Mouse (Mus musculus) liver, embryonic 15.5 days (tissue): Measurements from ENCODE around the gene Zfp985. TPM values are rescaled to one million over a fixed set of nuclear protein-coding genes. Genes with fewer than 3 reads are reported as not detected.
"Not testable (repeated sequence)": the region's sequence is repeated elsewhere in the genome, so short reads cannot be mapped to it uniquely, and the experiment has no call there.

Experiments used
- ATAC-seq: fragments of 200-750 bp; cut with Nextera tagmentation; 2 replicates; pipeline ENCODE4 v1.8.0; 2017; ENCODE audit warnings: moderate number of reproducible peaks, mild to moderate bottlenecking, moderate library complexity; ENCODE audit not compliant: insufficient read depth
- H3K27ac ChIP-seq: fragments of 300-500 bp; sonication (generic); replicated peaks from 2 replicates; pipeline ENCODE4 v1.5.1; 2015; ENCODE audit warnings: mild to moderate bottlenecking, inconsistent platforms
- H3K27me3 ChIP-seq: fragments of 300-500 bp; sonication (generic); 2 replicates; pipeline ENCODE4 v1.6.1; 2015; ENCODE audit warnings: mild to moderate bottlenecking, inconsistent platforms
- H3K36me3 ChIP-seq: fragments of 300-500 bp; sonication (generic); replicated peaks from 2 replicates; pipeline ENCODE4 v1.6.1; 2015; ENCODE audit warnings: moderate library complexity, mild to moderate bottlenecking, inconsistent platforms
- H3K4me1 ChIP-seq: fragments of 300-500 bp; sonication (generic); replicated peaks from 2 replicates; pipeline ENCODE4 v1.6.1; 2015; ENCODE audit warnings: inconsistent platforms
- H3K4me2 ChIP-seq: fragments of 300-500 bp; sonication (generic); 2 replicates; pipeline ENCODE4 v1.6.1; 2015; ENCODE audit warnings: moderate library complexity, mild to moderate bottlenecking, inconsistent platforms
- H3K4me3 ChIP-seq: fragments of 300-500 bp; sonication (generic); replicated peaks from 2 replicates; pipeline ENCODE4 v1.5.1; 2015; ENCODE audit warnings: mild to moderate bottlenecking, inconsistent platforms
- H3K9ac ChIP-seq: fragments of 300-500 bp; sonication (generic); 2 replicates; pipeline ENCODE4 v1.6.1; 2015; ENCODE audit warnings: moderate library complexity, mild to moderate bottlenecking, inconsistent platforms
- H3K9me3 ChIP-seq: fragments of 300-500 bp; sonication (generic); replicated peaks from 2 replicates; pipeline ENCODE4 v1.6.1; 2016; ENCODE audit warnings: inconsistent platforms
- WGBS: fragments of 180-500 bp; shearing (Covaris S2); methylation state at CpG from one replicate; pipeline ENCODE4 v1.1.7; 2015; ENCODE audit warnings: mixed read lengths; ENCODE audit not compliant: insufficient replicate concordance; 5-methylcytosine and 5-hydroxymethylcytosine counted together
- polyA plus RNA-seq: library from polyadenylated mRNA; unstranded; fragments of >200 nt; fragmentation: Nextera tagmentation; extraction: Ambion mirVana; gene quantifications from 2 replicates; pipeline ENCODE4 v1.2.1, GENCODE M21; 2015

The Zfp985 gene
- polyA plus RNA-seq, result 0.06 and 0.07 TPM in 2 replicates

DNA sequence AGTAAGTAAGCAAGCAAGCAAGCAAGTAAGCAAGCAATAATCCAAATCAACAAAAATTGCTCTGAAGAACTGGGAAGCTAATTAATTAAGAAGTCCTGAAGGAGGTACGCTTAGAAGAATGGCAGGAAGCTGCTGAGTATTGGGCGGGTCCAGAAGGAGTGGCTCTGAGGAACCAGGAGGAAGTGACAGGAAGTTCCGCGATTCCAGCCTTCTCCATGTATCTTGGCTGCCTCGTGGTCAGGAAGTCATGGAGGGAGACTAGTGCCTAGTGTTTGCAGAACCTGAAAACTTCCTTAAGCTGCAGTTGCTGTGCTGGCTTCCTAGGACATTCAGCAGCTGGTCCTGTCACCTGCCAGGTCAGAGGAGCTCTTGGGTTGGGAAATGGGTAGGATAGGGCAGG is at the start of gene Zfp985:
TSS of gene Zfp985 (plus strand) at position 207 of the 400 bp plus-strand sequence.
- not testable (repeated sequence) for H3K4me3 ChIP-seq, H3K4me2 ChIP-seq, H3K27me3 ChIP-seq, H3K27ac ChIP-seq, H3K9me3 ChIP-seq, H3K4me1 ChIP-seq, ATAC-seq, H3K9ac ChIP-seq, H3K36me3 ChIP-seq
- 45% methylated on average over 5 of the region's 5 CpGs for WGBS

DNA sequence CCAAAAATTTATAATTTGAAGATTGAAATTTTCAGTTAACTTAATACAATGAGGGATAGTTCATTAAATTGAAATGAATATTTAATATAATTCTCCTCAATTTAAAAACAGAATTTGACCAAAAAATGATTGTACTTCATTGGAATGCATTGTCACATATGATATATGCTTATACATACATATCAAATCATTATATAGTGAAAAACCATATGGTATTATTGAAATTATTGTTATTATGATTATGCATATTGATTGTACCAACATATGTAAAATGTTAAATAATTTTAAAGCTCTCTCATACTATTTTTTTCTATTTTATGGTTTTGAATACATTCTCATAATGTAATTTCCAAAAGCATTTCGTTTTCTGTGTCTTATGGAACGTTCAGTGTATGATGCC is 43.9 kb upstream of the Zfp985 start:
- Histone ChIP-seq H3K27me3 (no peaks in the 10 kb centered on the region), H3K9me3 (peaks cover 6% of the 10 kb centered on the region; the same call in 1 of the 2 replicates), H3K4me2 (no peak overlapping the region), H3K36me3 (0 out of 2 replicates have a peak, but pooled peaks cover 3% of the 10 kb centered on the region), H3K27ac (no peak overlapping the region), H3K9ac (no peak overlapping the region), H3K4me1 (no peaks in the 10 kb centered on the region), H3K4me3 (no peak overlapping the region)
- WGBS, result 53% methylated on average over 2 of the region's 2 CpGs
- no peak for ATAC-seq

DNA sequence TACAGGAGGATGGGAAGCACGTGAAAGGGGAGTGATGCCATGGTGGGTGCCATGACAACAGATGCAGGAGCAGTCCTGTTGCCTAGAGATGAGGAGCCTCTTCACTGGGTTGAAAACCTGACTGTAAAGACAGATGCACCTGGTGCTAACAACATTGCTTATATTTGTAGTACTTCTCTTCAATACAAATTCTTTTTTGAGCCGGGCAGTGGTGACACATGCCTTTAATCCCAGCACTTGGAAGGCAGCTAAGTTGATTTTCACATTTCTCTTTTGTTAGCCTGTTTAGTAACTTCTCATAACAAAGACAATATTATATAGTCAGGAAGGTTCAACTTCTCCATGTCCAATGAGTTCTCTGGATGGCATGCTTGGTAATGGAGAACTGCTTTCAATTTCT is 34.1 kb upstream of the Zfp985 start:
- no peak for ATAC-seq
- 45% methylated on average over 2 of the region's 2 CpGs for WGBS
- no peak overlapping the region for H3K27ac ChIP-seq
- H3K4me2 ChIP-seq, result no peak overlapping the region
- H3K27me3 ChIP-seq, result no peaks in the 10 kb centered on the region
- H3K4me1 ChIP-seq, result no peaks in the 10 kb centered on the region
- H3K9ac ChIP-seq, result no peak overlapping the region
- H3K9me3 ChIP-seq, result peaks cover 31% of the 10 kb centered on the region
- H3K4me3 ChIP-seq, result no peak overlapping the region
- H3K36me3 ChIP-seq, result no peaks in the 10 kb centered on the region

DNA sequence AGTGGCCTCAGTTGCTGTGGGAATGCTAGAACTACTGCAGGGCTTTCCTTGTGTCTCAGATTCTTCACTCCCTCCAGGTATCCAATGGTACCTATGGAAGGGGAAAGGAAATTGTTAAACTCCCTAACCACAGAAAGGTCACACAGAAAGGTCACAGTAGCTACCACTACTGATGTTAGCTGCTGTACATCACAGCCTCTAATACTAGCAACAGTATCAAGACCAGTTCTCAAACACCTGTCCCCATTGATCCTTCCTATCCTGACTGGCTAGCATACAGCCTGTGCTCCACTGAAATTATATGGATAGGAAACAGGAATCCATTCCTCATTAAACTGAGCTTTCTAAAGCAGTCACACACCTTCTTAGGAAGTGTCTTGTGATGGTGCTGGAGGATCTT is 33.0 kb upstream of the Zfp985 start:
- Histone ChIP-seq H3K9ac (no peak overlapping the region), H3K36me3 (no peaks in the 10 kb centered on the region), H3K4me3 (no peak overlapping the region), H3K4me2 (no peak overlapping the region), H3K9me3 (peaks cover 33% of the 10 kb centered on the region), H3K27me3 (no peaks in the 10 kb centered on the region), H3K27ac (no peak overlapping the region), H3K4me1 (no peaks in the 10 kb centered on the region)
- ATAC-seq, result no peak

DNA sequence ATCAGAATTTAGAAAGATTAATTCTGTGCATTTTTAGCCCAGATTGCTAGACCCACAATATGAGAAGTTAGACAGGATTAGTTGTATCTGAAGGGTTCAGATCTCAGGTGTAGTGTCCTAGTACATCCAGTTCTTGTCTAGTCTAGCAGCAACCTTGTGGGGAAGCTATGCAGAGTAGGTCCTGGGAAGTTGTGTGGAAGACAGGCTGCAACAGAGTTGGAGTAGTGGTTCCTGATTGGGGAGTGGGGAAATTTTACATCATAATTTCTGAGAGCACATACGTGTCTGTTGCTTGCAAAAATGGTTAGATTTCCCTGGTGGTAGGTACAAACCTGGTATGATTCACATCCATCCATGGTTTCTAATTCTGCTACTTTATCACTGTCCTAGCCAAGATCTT is 28.0 kb upstream of the Zfp985 start:
- ATAC-seq, result no peak
- no peak overlapping the region for H3K27ac ChIP-seq
- no peaks in the 10 kb centered on the region for H3K4me1 ChIP-seq
- no peaks in the 10 kb centered on the region for H3K27me3 ChIP-seq
- 52% methylated on average over 1 of the region's 1 CpGs for WGBS
- no peak overlapping the region for H3K9ac ChIP-seq
- H3K4me2 ChIP-seq, result no peak overlapping the region
- H3K9me3 ChIP-seq, result peaks cover 28% of the 10 kb centered on the region
- H3K36me3 ChIP-seq, result no peaks in the 10 kb centered on the region
- H3K4me3 ChIP-seq, result no peak overlapping the region

DNA sequence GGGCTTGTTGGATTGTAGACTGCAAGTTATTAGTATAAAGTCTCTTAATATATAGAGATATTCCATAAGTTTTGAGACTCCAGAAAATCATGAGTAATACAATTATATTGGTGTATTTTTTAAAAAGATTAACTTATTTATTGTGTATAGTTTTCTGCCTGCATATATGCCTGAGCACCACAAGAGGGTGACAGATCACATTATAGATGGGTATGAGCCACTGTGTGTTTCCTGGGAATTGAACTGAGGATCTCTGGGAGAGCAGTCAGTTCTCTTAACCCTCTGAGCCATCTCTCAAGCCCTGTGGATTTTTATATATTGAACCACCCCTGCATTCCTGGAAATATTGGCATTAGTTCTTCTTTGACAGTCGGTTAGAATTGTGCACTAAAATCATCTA is 22.7 kb upstream of the Zfp985 start:
- Histone ChIP-seq H3K4me1 (no peaks in the 10 kb centered on the region), H3K4me3 (no peak overlapping the region), H3K36me3 (no peaks in the 10 kb centered on the region), H3K27ac (no peak overlapping the region), H3K27me3 (no peaks in the 10 kb centered on the region), H3K9me3 (peaks cover 9% of the 10 kb centered on the region), H3K9ac (no peak overlapping the region), H3K4me2 (no peak overlapping the region)
- WGBS, result 61% methylated on average over 1 of the region's 1 CpGs
- ATAC-seq, result no peak

DNA sequence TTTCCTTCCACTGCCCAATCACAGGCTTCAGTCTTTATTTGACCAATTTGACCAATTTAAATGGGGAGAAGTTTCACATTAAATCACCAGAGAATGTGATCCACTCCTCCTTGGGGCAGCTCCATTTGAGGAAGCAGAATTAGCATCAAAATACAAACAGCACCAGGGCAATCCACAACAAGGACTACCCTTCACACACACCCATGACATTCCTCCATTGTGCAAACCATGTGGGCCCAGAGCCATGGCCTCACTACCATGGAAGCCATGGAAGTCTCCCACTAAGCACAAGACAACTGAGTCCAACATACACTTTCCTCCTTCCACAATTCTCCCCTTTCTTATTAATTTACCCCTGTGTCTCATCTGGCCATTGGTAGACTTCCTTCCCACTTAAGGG is 17.2 kb upstream of the Zfp985 start:
- H3K4me1 ChIP-seq, H3K27ac ChIP-seq, H3K27me3 ChIP-seq, H3K9ac ChIP-seq, H3K4me2 ChIP-seq, ATAC-seq, H3K4me3 ChIP-seq, H3K36me3 ChIP-seq: not testable (repeated sequence)
- peaks cover 16% of the 10 kb centered on the region for H3K9me3 ChIP-seq

DNA sequence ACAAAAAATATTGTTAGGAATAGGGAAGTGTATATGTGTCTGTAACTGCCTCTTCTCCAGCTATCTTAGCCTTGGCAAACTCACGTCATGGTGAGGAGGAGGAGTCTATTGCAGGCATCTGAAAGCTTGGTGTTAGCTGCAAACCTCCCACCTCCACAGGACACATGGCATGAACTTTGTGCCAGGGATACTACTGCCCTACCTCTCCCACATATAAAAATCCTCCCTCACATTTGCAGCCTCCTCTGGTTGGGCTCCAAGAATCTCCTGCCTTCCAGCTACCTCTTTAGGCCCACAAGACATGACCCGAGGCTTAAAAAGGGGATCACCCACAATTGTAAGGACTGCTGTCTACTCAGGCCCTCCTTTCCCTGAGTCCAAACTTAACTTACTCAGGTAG is 15.4 kb upstream of the Zfp985 start:
- no peak overlapping the region for H3K27ac ChIP-seq
- ATAC-seq, result no peak

DNA sequence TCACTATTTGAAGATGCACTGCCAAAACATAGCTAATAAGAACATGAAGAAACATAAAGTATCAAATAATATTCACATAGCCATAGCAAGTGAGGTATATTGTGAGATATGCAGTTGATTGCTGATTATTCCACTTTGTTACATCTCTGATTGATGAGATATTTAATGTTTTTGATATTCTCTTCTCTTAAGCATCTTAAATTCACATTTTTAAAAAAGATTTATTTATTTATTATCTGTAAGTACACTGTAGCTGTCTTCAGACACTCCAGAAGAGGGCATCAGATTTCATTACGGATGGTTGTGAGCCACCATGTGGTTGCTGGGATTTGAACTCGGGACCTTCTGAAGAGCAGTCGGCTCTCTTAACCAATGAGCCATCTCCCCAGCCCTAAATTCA is 13.2 kb upstream of the Zfp985 start, which contains the start of gene Gm16503:
TSS of gene Gm16503 (plus strand) at position 301 of the 400 bp plus-strand sequence.
- H3K4me3 ChIP-seq, H3K27me3 ChIP-seq, H3K9ac ChIP-seq, H3K4me2 ChIP-seq, ATAC-seq, H3K4me1 ChIP-seq, H3K27ac ChIP-seq, H3K36me3 ChIP-seq: not testable (repeated sequence)
- WGBS, result 54% methylated on average over 3 of the region's 3 CpGs
- peaks cover 21% of the 10 kb centered on the region for H3K9me3 ChIP-seq

More for the DNA sequence above, 15.4 kb upstream of the Zfp985 start:
- Histone ChIP-seq H3K9me3 (peaks cover 18% of the 10 kb centered on the region), H3K27me3 (no peaks in the 10 kb centered on the region), H3K4me2 (no peak overlapping the region), H3K4me1 (no peaks in the 10 kb centered on the region), H3K9ac (no peak overlapping the region), H3K4me3 (no peak overlapping the region), H3K36me3 (no peaks in the 10 kb centered on the region)
- 50% methylated on average over 2 of the region's 2 CpGs for WGBS

DNA sequence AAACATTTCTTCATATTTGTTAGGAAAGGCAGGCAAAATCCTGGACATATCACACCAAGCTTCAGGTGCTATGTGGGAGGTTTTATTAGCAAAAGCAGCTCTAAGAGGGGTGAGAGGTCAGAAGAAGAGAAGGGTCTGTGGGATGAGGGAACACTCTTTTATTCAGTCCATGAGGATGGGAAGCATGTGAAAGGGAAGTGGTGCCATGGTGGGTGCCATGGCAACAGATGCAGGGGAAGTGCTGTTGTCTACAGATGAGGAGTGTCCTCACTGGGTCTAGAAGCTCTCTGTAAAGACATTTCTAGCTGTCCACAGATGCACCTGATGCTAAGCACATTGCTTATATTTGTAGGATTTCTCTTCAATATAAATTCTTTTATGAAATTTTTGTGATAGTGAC is 12.0 kb upstream of the Zfp985 start:
- Histone ChIP-seq H3K4me3 (no peak overlapping the region), H3K4me2 (no peak overlapping the region), H3K4me1 (no peaks in the 10 kb centered on the region), H3K27me3 (no peaks in the 10 kb centered on the region), H3K36me3 (no peaks in the 10 kb centered on the region), H3K9me3 (peaks cover 18% of the 10 kb centered on the region), H3K9ac (no peak overlapping the region), H3K27ac (no peak overlapping the region)
- no peak for ATAC-seq

DNA sequence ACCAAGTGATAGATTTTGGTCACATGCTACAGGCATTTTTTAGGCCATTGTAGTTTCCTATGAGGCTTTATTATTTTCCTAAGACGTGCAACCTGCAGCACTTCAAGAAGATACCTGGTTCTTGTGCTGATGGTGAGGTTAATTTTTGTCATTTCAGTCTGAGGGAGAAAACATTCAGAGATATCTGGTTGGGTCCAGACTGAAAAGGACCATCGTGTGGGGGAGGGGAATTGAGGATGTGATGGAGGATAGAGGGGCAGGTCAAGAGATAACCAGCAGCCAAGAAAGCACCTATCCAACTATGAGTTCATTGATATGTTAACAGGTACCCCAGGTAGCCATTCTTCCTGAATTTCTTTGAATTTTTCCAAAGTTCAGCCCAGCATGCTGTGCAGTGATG is 1.3 kb downstream of the Zfp985 start:
- WGBS, result 43% methylated on average over 2 of the region's 2 CpGs
- H3K9me3 ChIP-seq, H3K27ac ChIP-seq, H3K9ac ChIP-seq, ATAC-seq, H3K27me3 ChIP-seq, H3K4me1 ChIP-seq, H3K4me3 ChIP-seq, H3K4me2 ChIP-seq, H3K36me3 ChIP-seq: not testable (repeated sequence)

DNA sequence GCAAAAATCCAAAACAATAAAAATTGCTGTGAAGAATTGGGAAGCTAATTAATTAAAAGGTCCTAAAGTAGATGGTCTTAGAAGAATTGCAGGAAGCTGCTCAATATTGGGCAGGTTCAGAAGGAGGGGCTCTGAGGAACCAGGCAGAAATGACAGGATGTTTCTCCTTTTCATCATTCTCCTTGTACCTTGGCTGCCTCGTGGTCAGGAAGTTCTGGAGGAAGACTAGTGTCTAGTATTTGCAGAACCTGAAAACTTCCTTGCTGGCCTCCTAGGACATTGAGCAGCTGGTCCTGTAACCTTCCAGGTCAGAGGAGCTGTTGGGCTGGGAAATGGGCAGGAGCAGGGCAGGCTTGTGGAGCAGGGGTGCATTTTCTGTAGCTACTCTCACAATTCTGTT is 3.8 kb downstream of the Zfp985 start:
- not testable (repeated sequence) for H3K27ac ChIP-seq, H3K27me3 ChIP-seq, ATAC-seq, H3K4me1 ChIP-seq, H3K9ac ChIP-seq, H3K9me3 ChIP-seq, H3K36me3 ChIP-seq, H3K4me3 ChIP-seq, H3K4me2 ChIP-seq
- WGBS, result 16% methylated on average over 1 of the region's 1 CpGs
